Mouse (Mus musculus) gastrocnemius, adult 8-10 months (tissue): ENCODE results near the gene Rims1. TPM values are rescaled to one million over a fixed set of nuclear protein-coding genes. Genes with fewer than 3 reads are reported as not detected.

Experiments
- DNase-seq, 2 experiments: peaks; one replicate each; pipeline ENCODE4 v3.0.0; 2022; ENCODE audit warnings: low spot score in 2 of 2
- total RNA-seq, 4 experiments: library from RNA; stranded (reverse); gene quantifications; 2 replicates each; pipeline ENCODE4 v1.2.4; 2022

Rims1 gene
- total RNA-seq, 4 experiments from 2014 or later, result 0.13 to 0.36 (median 0.21) TPM

- DNase-seq, result no peak
Observed at GRCm38 (mm10) chr1:22695046-22695445, 110.7 kb downstream of the Rims1 start.

GRCm38 (mm10) chr1:22694514-22694913 lies 111.3 kb downstream of the Rims1 start:
- no peak for DNase-seq

GRCm38 (mm10) chr1:22683455-22683854 lies 122.3 kb downstream of the Rims1 start:
- DNase-seq, result no peak

- DNase-seq, result no peak
Observed at GRCm38 (mm10) chr1:22664196-22664595, 141.6 kb downstream of the Rims1 start.

- DNase-seq, result no peak
Observed at GRCm38 (mm10) chr1:22661825-22662224, 144.0 kb downstream of the Rims1 start.

- no peak for DNase-seq
Observed at GRCm38 (mm10) chr1:22655983-22656382, 149.8 kb downstream of the Rims1 start.

GRCm38 (mm10) chr1:22654903-22655302 lies 150.9 kb downstream of the Rims1 start:
- no peak for DNase-seq

- no peak for DNase-seq
Observed at GRCm38 (mm10) chr1:22650588-22650987, 155.2 kb downstream of the Rims1 start.

GRCm38 (mm10) chr1:22649432-22649831 lies 156.4 kb downstream of the Rims1 start:
- no peak for DNase-seq

GRCm38 (mm10) chr1:22645257-22645656 lies 160.5 kb downstream of the Rims1 start:
- DNase-seq, result no peak

GRCm38 (mm10) chr1:22640568-22640967 lies 165.2 kb downstream of the Rims1 start:
- no peak for DNase-seq

- no peak for DNase-seq
Observed at GRCm38 (mm10) chr1:22639702-22640101, 166.1 kb downstream of the Rims1 start.

GRCm38 (mm10) chr1:22633871-22634270 lies 171.9 kb downstream of the Rims1 start:
- no peak for DNase-seq

GRCm38 (mm10) chr1:22632551-22632950 lies 173.2 kb downstream of the Rims1 start:
- no peak for DNase-seq

GRCm38 (mm10) chr1:22631991-22632390 lies 173.8 kb downstream of the Rims1 start:
- DNase-seq, result no peak

- no peak for DNase-seq
Observed at GRCm38 (mm10) chr1:22629011-22629410, 176.8 kb downstream of the Rims1 start.

GRCm38 (mm10) chr1:22627013-22627412 lies 178.8 kb downstream of the Rims1 start:
- no peak for DNase-seq

GRCm38 (mm10) chr1:22626295-22626694 lies 179.5 kb downstream of the Rims1 start:
- DNase-seq, result no peak

GRCm38 (mm10) chr1:22620827-22621226 lies 185.0 kb downstream of the Rims1 start:
- DNase-seq, result no peak

GRCm38 (mm10) chr1:22615601-22616000 lies 190.2 kb downstream of the Rims1 start:
- DNase-seq, result no peak

GRCm38 (mm10) chr1:22613609-22614008 lies 192.2 kb downstream of the Rims1 start:
- no peak for DNase-seq

- DNase-seq, result no peak
Observed at GRCm38 (mm10) chr1:22604329-22605044, 201.3 kb downstream of the Rims1 start.

GRCm38 (mm10) chr1:22596197-22596596 lies 209.6 kb downstream of the Rims1 start:
- no peak for DNase-seq

GRCm38 (mm10) chr1:22594841-22595240 lies 211.0 kb downstream of the Rims1 start:
- no peak for DNase-seq
